Comparison of ENCODE assay signal across 11 mouse cellular contexts in genomic region chr12:109845602-109845906, GRCm38 (mm10).
DNase-seq lines count a peak whose midpoint lies in the region; ATAC-seq and TF ChIP-seq lines count a peak whose summit lies in the region.
"Had no signal": no experiment of that assay in that cellular context is flagged by ENCODE, and none has a peak within 500 bp of the region (broad histone marks: within the 10 kb centered on the region; RNA-seq: fewer than 3 reads in every experiment).

No protein-coding gene starts in this region.

- TF ChIP-seq POLR2A in kidney, adult 2 months (IDR thresholded peaks at IDR 0.05; ENCODE audit: low read depth, low read length): no peak

- peak; percentile 26 to 43 for DNase-seq in cerebellum, postnatal 10 days
- no peak for DNase-seq in cerebellum, adult 9-11 months
- DNase-seq in kidney, adult 2 months: no peak
- peak; percentile 81 for DNase-seq in 3T3-L1 (ENCODE audit: low read depth, low spot score)
- no peak for DNase-seq in hindbrain, embryonic 11.5 days (ENCODE audit: low spot score)
- DNase-seq in layer of hippocampus, postnatal 36 days: no peak
- no peak for DNase-seq in layer of hippocampus, adult 2 months (ENCODE audit: low spot score in 2 of 2)
- DNase-seq: embryo, embryonic 11 days; heart, postnatal 36 days; liver, embryonic 13.5 days had no signal

- 0 out of 2 replicates have a peak, but pooled peaks cover 4% of the 10 kb centered on the region for H3K4me1 ChIP-seq in kidney, embryonic 15.5 days
- no peaks in the 10 kb centered on the region for H3K4me1 ChIP-seq in kidney, adult 2 months (ENCODE audit: control insufficient read depth, insufficient read depth, low read length)
- H3K4me1 ChIP-seq in hindbrain, embryonic 11.5 days (replicated peaks; ENCODE audit: control insufficient read depth, insufficient read depth, low read length): 0 out of 2 replicates have a peak, but pooled peaks cover 4% of the 10 kb centered on the region
- H3K4me1 ChIP-seq: liver, embryonic 13.5 days had no signal

- H3K4me3 ChIP-seq in kidney, embryonic 15.5 days (replicated peaks): no peak overlapping the region
- H3K4me3 ChIP-seq in kidney, adult 2 months (ENCODE audit: insufficient read depth, low read depth, low read length): no peak overlapping the region
- H3K4me3 ChIP-seq in hindbrain, embryonic 11.5 days (ENCODE audit: low read depth, low read length): no peak overlapping the region
- no peak overlapping the region for H3K4me3 ChIP-seq in layer of hippocampus, adult 2 months
- H3K4me3 ChIP-seq: liver, embryonic 13.5 days had no signal

- ATAC-seq in kidney, embryonic 15.5 days (replicated peaks; ENCODE audit: low FRiP score): peak; percentile 70
- ATAC-seq in hindbrain, embryonic 11.5 days (ENCODE audit: low FRiP score): no peak

- no peak for TF ChIP-seq CTCF in kidney, adult 2 months (conservative IDR thresholded peaks at IDR 0.05; ENCODE audit: insufficient read depth, insufficient read length, low read depth, low read length)
- TF ChIP-seq CTCF in layer of hippocampus, adult 2 months (conservative IDR thresholded peaks at IDR 0.05): no peak

- no peak overlapping the region for H3K4me2 ChIP-seq in kidney, embryonic 15.5 days
- no peak overlapping the region for H3K4me2 ChIP-seq in hindbrain, embryonic 11.5 days (replicated peaks; ENCODE audit: low read depth, low read length)
- H3K4me2 ChIP-seq: liver, embryonic 13.5 days had no signal

- no peak overlapping the region for H3K27ac ChIP-seq in kidney, embryonic 15.5 days
- no peak overlapping the region for H3K27ac ChIP-seq in kidney, adult 2 months (ENCODE audit: insufficient read depth, low read depth, low read length)
- 0 out of 2 replicates have a peak overlapping the region, but pooled peaks have one; percentile 24 for H3K27ac ChIP-seq in hindbrain, embryonic 11.5 days (ENCODE audit: low read depth, low read length)
- H3K27ac ChIP-seq in layer of hippocampus, adult 2 months: no peak overlapping the region
- H3K27ac ChIP-seq: liver, embryonic 13.5 days had no signal

- H3K27me3 ChIP-seq in kidney, embryonic 15.5 days: no peaks in the 10 kb centered on the region
- H3K27me3 ChIP-seq in kidney, adult 2 months (replicated peaks; ENCODE audit: control insufficient read depth, insufficient read depth, low read length): no peaks in the 10 kb centered on the region
- no peaks in the 10 kb centered on the region for H3K27me3 ChIP-seq in hindbrain, embryonic 11.5 days (ENCODE audit: control insufficient read depth, insufficient read depth, low read length)
- H3K27me3 ChIP-seq: liver, embryonic 13.5 days had no signal

- H3K9ac ChIP-seq in kidney, embryonic 15.5 days: no peak overlapping the region
- no peak overlapping the region for H3K9ac ChIP-seq in hindbrain, embryonic 11.5 days (ENCODE audit: low read depth, low read length)
- H3K9ac ChIP-seq: liver, embryonic 13.5 days had no signal

- H3K36me3 ChIP-seq in kidney, embryonic 15.5 days: no peaks in the 10 kb centered on the region
- H3K36me3 ChIP-seq in kidney, adult 2 months (ENCODE audit: control insufficient read depth, insufficient read depth, low read length): no peaks in the 10 kb centered on the region
- H3K36me3 ChIP-seq in hindbrain, embryonic 11.5 days (ENCODE audit: control insufficient read depth, insufficient read depth, low read length): no peaks in the 10 kb centered on the region
- H3K36me3 ChIP-seq: liver, embryonic 13.5 days had no signal

- 39% methylated on average over 5 of the region's 5 CpGs for WGBS in kidney, embryonic 15.5 days
- 60% methylated on average over 5 of the region's 5 CpGs for WGBS in kidney, adult 2 months
- WGBS in hindbrain, embryonic 11.5 days: 34% methylated on average over 5 of the region's 5 CpGs

- no peaks in the 10 kb centered on the region for H3K9me3 ChIP-seq in kidney, embryonic 15.5 days (replicated peaks)
- no peaks in the 10 kb centered on the region for H3K9me3 ChIP-seq in hindbrain, embryonic 11.5 days (ENCODE audit: control insufficient read depth, low read length)
- H3K9me3 ChIP-seq: liver, embryonic 13.5 days had no signal

Comparison
In these comparisons a context has a peak if more than half of its experiments do, and no peak if none do; other contexts are left out.
1. DNase-seq: peak in cerebellum, postnatal 10 days (2 of 2) and 3T3-L1 (single experiment); none in cerebellum, adult 9-11 months (single experiment), kidney, adult 2 months (single experiment), hindbrain, embryonic 11.5 days (single experiment), layer of hippocampus, postnatal 36 days (0 of 2) and layer of hippocampus, adult 2 months (0 of 2).